29 mouse cellular contexts compared by ENCODE assay signal in the genomic region with DNA sequence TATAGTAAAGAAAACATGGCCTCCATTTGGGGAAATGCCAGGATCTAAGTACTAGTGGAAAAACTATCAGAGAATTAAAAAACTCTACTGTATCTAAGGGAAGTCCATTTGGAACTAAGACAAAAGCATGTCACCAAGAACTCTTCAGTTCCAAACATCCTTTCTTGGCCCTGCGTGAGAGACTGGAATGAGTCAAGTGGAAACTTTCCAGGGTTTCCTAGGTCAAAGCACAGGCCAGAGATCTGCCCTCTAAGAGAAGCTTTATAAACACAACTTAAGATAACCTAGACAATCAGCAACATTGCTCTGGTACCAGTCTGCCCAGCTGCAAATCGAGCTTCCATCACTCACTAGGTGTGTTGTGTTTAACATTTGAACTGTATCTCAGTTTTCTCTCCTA. TPM values are rescaled to one million over a fixed set of nuclear protein-coding genes. Genes with fewer than 3 reads are reported as not detected.
A peak's percentile ranks its signal among the peaks of the same experiment; 100 is the strongest.
DNase-seq lines count a peak whose midpoint lies in the region; ATAC-seq and TF ChIP-seq lines count a peak whose summit lies in the region.
"Had no signal": no experiment of that assay in that cellular context is flagged by ENCODE, and none has a peak within 500 bp of the region (broad histone marks: within the 10 kb centered on the region; RNA-seq: fewer than 3 reads in every experiment).

No protein-coding gene starts in this region.

- intact Hi-C loops in heart, postnatal 10 days (cut with DNase I): loop anchor here (5.0 kb wide), 1 partner anchor 51 kb away; no protein-coding TSS in a partner anchor

- TF ChIP-seq POLR2A in limb, embryonic 14.5 days (IDR thresholded peaks at IDR 0.05; ENCODE audit: borderline replicate concordance, extremely low read depth, insufficient read depth, insufficient read length): no peak

- peak; percentile 46 for DNase-seq in adrenal gland, adult 2 months
- DNase-seq in adrenal gland, postnatal 10 days: no peak
- DNase-seq in heart, postnatal 10 days: no peak
- peak; percentile 2 for DNase-seq in limb, embryonic 14.5 days (ENCODE audit: low spot score)
- DNase-seq in limb, embryonic 10.5 days (ENCODE audit: low spot score): no peak
- peak; percentile 19 for DNase-seq in yolk sac, embryonic 10.5 days (ENCODE audit: low spot score)
- DNase-seq: adrenal gland, postnatal 25 days; cerebellum, adult 11-12 months; cerebellum, adult 9-11 months; embryo, embryonic 11 days; gastrocnemius, postnatal 14 days; heart, postnatal 36 days; kidney, postnatal 4 days; lung, embryonic 14.5 days; lung, postnatal 14 days; right cerebral cortex, postnatal 4 days; thymus, adult 2 months; thymus, postnatal 36 days had no signal

- no peak overlapping the region for H3K9ac ChIP-seq in heart, embryonic 14.5 days (ENCODE audit: low read length)
- no peak overlapping the region for H3K9ac ChIP-seq in limb, embryonic 14.5 days (ENCODE audit: low read depth, low read length, severe bottlenecking)
- H3K9ac ChIP-seq: embryonic facial prominence, embryonic 12.5 days; hindbrain, embryonic 12.5 days; intestine, embryonic 15.5 days; limb, embryonic 15.5 days; liver, embryonic 15.5 days; lung, embryonic 14.5 days; midbrain, embryonic 12.5 days; neural tube, embryonic 13.5 days had no signal

- ATAC-seq in heart, embryonic 14.5 days (ENCODE audit: insufficient number of reproducible peaks, insufficient read depth, low FRiP score, low read depth): 0 out of 2 replicates have a peak, but pooled peaks have one; percentile 26
- ATAC-seq in limb, embryonic 14.5 days (ENCODE audit: low FRiP score, low read depth): no peak
- ATAC-seq: forebrain, embryonic 14.5 days; hindbrain, postnatal 0 days; intestine, embryonic 15.5 days had no signal

- no peak overlapping the region for H3K27ac ChIP-seq in heart, embryonic 14.5 days (replicated peaks in 1 of 2; ENCODE audit: control insufficient read depth in 1 of 2, insufficient read depth in 1 of 2, low read depth in 2 of 2, low read length in 2 of 2)
- no peak overlapping the region for H3K27ac ChIP-seq in limb, embryonic 14.5 days (replicated peaks; ENCODE audit: low read depth, low read length)
- H3K27ac ChIP-seq in limb, embryonic 10.5 days: no peak overlapping the region
- H3K27ac ChIP-seq: embryonic facial prominence, embryonic 12.5 days; hindbrain, embryonic 12.5 days; hindbrain, postnatal 0 days; intestine, embryonic 15.5 days; limb, embryonic 15.5 days; liver, embryonic 15.5 days; midbrain, embryonic 12.5 days; neural tube, embryonic 13.5 days had no signal

- 30% methylated on average over 2 of the region's 2 CpGs for WGBS in heart, embryonic 14.5 days
- 81% methylated on average over 2 of the region's 2 CpGs for WGBS in limb, embryonic 14.5 days
- 72% methylated on average over 2 of the region's 2 CpGs for WGBS in limb, embryonic 10.5 days

- H3K4me3 ChIP-seq in heart, embryonic 14.5 days (ENCODE audit: control insufficient read depth in 1 of 2, insufficient read depth in 1 of 2, low read depth in 1 of 2, low read length in 2 of 2): no peak overlapping the region
- H3K4me3 ChIP-seq in limb, embryonic 14.5 days (replicated peaks; ENCODE audit: low read length): no peak overlapping the region
- H3K4me3 ChIP-seq in limb, embryonic 10.5 days: no peak overlapping the region
- H3K4me3 ChIP-seq: embryonic facial prominence, embryonic 12.5 days; hindbrain, embryonic 12.5 days; intestine, embryonic 15.5 days; limb, embryonic 15.5 days; liver, embryonic 15.5 days; midbrain, embryonic 12.5 days; neural tube, embryonic 13.5 days had no signal

- no peak overlapping the region for H3K4me2 ChIP-seq in heart, embryonic 14.5 days (ENCODE audit: low read length)
- H3K4me2 ChIP-seq in limb, embryonic 14.5 days (replicated peaks; ENCODE audit: low read depth, low read length, severe bottlenecking): no peak overlapping the region
- H3K4me2 ChIP-seq: embryonic facial prominence, embryonic 12.5 days; hindbrain, embryonic 12.5 days; intestine, embryonic 15.5 days; limb, embryonic 15.5 days; liver, embryonic 15.5 days; lung, embryonic 14.5 days; midbrain, embryonic 12.5 days; neural tube, embryonic 13.5 days had no signal

- H3K9me3 ChIP-seq in heart, embryonic 14.5 days (ENCODE audit: control insufficient read depth, low read length): no peaks in the 10 kb centered on the region
- H3K9me3 ChIP-seq in limb, embryonic 14.5 days (ENCODE audit: control insufficient read depth, low read length): no peaks in the 10 kb centered on the region
- no peaks in the 10 kb centered on the region for H3K9me3 ChIP-seq in limb, embryonic 10.5 days (replicated peaks)
- H3K9me3 ChIP-seq: embryonic facial prominence, embryonic 12.5 days; G1E; hindbrain, embryonic 12.5 days; intestine, embryonic 15.5 days; limb, embryonic 15.5 days; liver, embryonic 15.5 days; midbrain, embryonic 12.5 days; neural tube, embryonic 13.5 days had no signal

- H3K27me3 ChIP-seq in heart, embryonic 14.5 days (ENCODE audit: control insufficient read depth, insufficient read depth, low read length): no peaks in the 10 kb centered on the region
- no peaks in the 10 kb centered on the region for H3K27me3 ChIP-seq in limb, embryonic 14.5 days (ENCODE audit: control insufficient read depth, insufficient read depth, low read length)
- no peaks in the 10 kb centered on the region for H3K27me3 ChIP-seq in limb, embryonic 10.5 days (ENCODE audit: low read depth, poor library complexity, severe bottlenecking)
- H3K27me3 ChIP-seq: embryonic facial prominence, embryonic 12.5 days; hindbrain, embryonic 12.5 days; intestine, embryonic 15.5 days; limb, embryonic 15.5 days; liver, embryonic 15.5 days; midbrain, embryonic 12.5 days; neural tube, embryonic 13.5 days had no signal

- H3K36me3 ChIP-seq in heart, embryonic 14.5 days (ENCODE audit: control insufficient read depth, insufficient read depth, low read length): no peaks in the 10 kb centered on the region
- no peaks in the 10 kb centered on the region for H3K36me3 ChIP-seq in limb, embryonic 14.5 days (ENCODE audit: control insufficient read depth, insufficient read depth, low read length)
- H3K36me3 ChIP-seq in limb, embryonic 10.5 days: no peaks in the 10 kb centered on the region
- H3K36me3 ChIP-seq: embryonic facial prominence, embryonic 12.5 days; G1E; hindbrain, embryonic 12.5 days; intestine, embryonic 15.5 days; limb, embryonic 15.5 days; liver, embryonic 15.5 days; midbrain, embryonic 12.5 days; neural tube, embryonic 13.5 days had no signal

- no peaks in the 10 kb centered on the region for H3K4me1 ChIP-seq in heart, embryonic 14.5 days (ENCODE audit: control insufficient read depth in 2 of 2, insufficient read depth in 2 of 2, low read length in 2 of 2)
- H3K4me1 ChIP-seq in limb, embryonic 14.5 days (ENCODE audit: control insufficient read depth, insufficient read depth, low read length): no peaks in the 10 kb centered on the region
- H3K4me1 ChIP-seq in limb, embryonic 10.5 days: no peaks in the 10 kb centered on the region
- H3K4me1 ChIP-seq: embryonic facial prominence, embryonic 12.5 days; hindbrain, embryonic 12.5 days; intestine, embryonic 15.5 days; limb, embryonic 15.5 days; liver, embryonic 15.5 days; midbrain, embryonic 12.5 days; neural tube, embryonic 13.5 days had no signal

RNA-seq across cellular contexts. Expression of a gene that starts 31.8 kb away (rescaled TPM):
- total RNA-seq in adrenal gland, adult 2 months (2021): 100 to 1,000 TPM; 358 to 479 TPM
- polyA plus RNA-seq in adrenal gland, adult 2 months (2012; rRNA removed): 127 and 180 TPM in 2 replicates
- total RNA-seq in adrenal gland, postnatal 10 days (2021): 100 to 1,000 TPM; 305 to 358 TPM
- polyA plus RNA-seq in heart, embryonic 14.5 days (2014; fragmentation: Nextera tagmentation; extraction: Ambion mirVana): 36.4 and 37.5 TPM in 2 replicates
- total RNA-seq in heart, postnatal 10 days (2021): 10 to 100 TPM; 42.4 to 50.6 TPM
- polyA plus RNA-seq in limb, embryonic 14.5 days (2012; rRNA removed): 127 and 154 TPM in 2 replicates
- 99.1 and 114 TPM in 2 replicates for polyA plus RNA-seq in limb, embryonic 14.5 days (2014; fragmentation: Nextera tagmentation; extraction: Ambion mirVana)
- 21.3 and 35.6 TPM in 2 replicates for polyA plus RNA-seq in limb, embryonic 10.5 days (2016; fragmentation: Nextera tagmentation; extraction: Ambion mirVana)
- polyA plus RNA-seq: G1E had no signal

Comparison
In these comparisons a context has a peak if more than half of its experiments do, and no peak if none do; other contexts are left out.
1. DNase-seq: peak in adrenal gland, adult 2 months (single experiment), limb, embryonic 14.5 days (single experiment) and yolk sac, embryonic 10.5 days (single experiment); none in adrenal gland, postnatal 10 days (single experiment), heart, postnatal 10 days (0 of 2) and limb, embryonic 10.5 days (single experiment).